Mouse (Mus musculus) kidney, postnatal 25 days (tissue): ENCODE results near the gene Gpn3.

ENCODE experiments used
- DNase-seq, 2 experiments: peaks; one replicate each; pipeline ENCODE4 v3.0.0; 2021; ENCODE audit warnings: mixed read lengths in 2 of 2

Gene Gpn3

GRCm38 (mm10) chr5:122423083-122423482 lies 51.4 kb downstream of the Gpn3 start:
- DNase-seq, result no peak

- DNase-seq, result no peak
Observed at GRCm38 (mm10) chr5:122425550-122425949, 53.9 kb downstream of the Gpn3 start.

- DNase-seq, result no peak
Observed at GRCm38 (mm10) chr5:122430036-122430775, 58.5 kb downstream of the Gpn3 start.

GRCm38 (mm10) chr5:122431221-122431620 lies 59.5 kb downstream of the Gpn3 start:
- no peak for DNase-seq
